Comparison of ENCODE assay signal across 21 mouse cellular contexts in genomic region chr17:35267399-35268086, GRCm38 (mm10). TPM values are rescaled to one million over a fixed set of nuclear protein-coding genes. Genes with fewer than 3 reads are reported as not detected.
"Had no signal": no experiment of that assay in that cellular context is flagged by ENCODE, and none has a peak within 500 bp of the region (broad histone marks: within the 10 kb centered on the region; RNA-seq: fewer than 3 reads in every experiment).

No protein-coding gene starts in this region.

- H3K9me3 ChIP-seq: midbrain, embryonic 10.5 days; midbrain, embryonic 12.5 days; neural tube, embryonic 13.5 days; neural tube, embryonic 15.5 days had no signal

- H3K27me3 ChIP-seq: neural tube, embryonic 15.5 days had no signal

- ATAC-seq: midbrain, embryonic 16.5 days had no signal

- H3K4me3 ChIP-seq: midbrain, embryonic 10.5 days; midbrain, embryonic 12.5 days; neural tube, embryonic 13.5 days; neural tube, embryonic 15.5 days had no signal

- H3K4me2 ChIP-seq: lung, embryonic 14.5 days; midbrain, embryonic 12.5 days; neural tube, embryonic 13.5 days; neural tube, embryonic 15.5 days had no signal

- H3K9ac ChIP-seq: liver, embryonic 14.5 days; lung, embryonic 14.5 days; midbrain, embryonic 12.5 days; neural tube, embryonic 13.5 days; neural tube, embryonic 15.5 days had no signal

- DNase-seq: lung, adult 18-20 months; lung, embryonic 14.5 days; lung, postnatal 10 days; lung, postnatal 4 days; midbrain, embryonic 14.5 days; right cerebral cortex, postnatal 25 days; right cerebral cortex, postnatal 4 days; spleen, adult 18-20 months; thymus, adult 18-20 months; thymus, postnatal 25 days had no signal

- H3K36me3 ChIP-seq: midbrain, embryonic 10.5 days; midbrain, embryonic 12.5 days; neural tube, embryonic 13.5 days had no signal

- H3K27ac ChIP-seq: liver, embryonic 14.5 days; midbrain, embryonic 10.5 days; midbrain, embryonic 12.5 days; neural tube, embryonic 13.5 days; neural tube, embryonic 15.5 days had no signal

RNA-seq across cellular contexts. Expression of gene Gm16181, which starts 46.9 kb away (rescaled TPM):
- total RNA-seq: megakaryocyte-erythroid progenitor cell, adult 5-6 weeks had no signal
- polyA plus RNA-seq: liver, embryonic 16.5 days; midbrain, embryonic 14.5 days; neural tube, embryonic 11.5 days; neural tube, embryonic 15.5 days; small intestine, adult 2 months; stomach, embryonic 14.5 days had no signal
